Mouse (Mus musculus): ENCODE results near the gene Vash1.

- no peak for TF ChIP-seq CTCF (IDR thresholded peaks at IDR 0.05; ENCODE audit: low read depth, low read length)
- no peak for TF ChIP-seq POLR2A (IDR thresholded peaks at IDR 0.05; ENCODE audit: extremely low read depth, insufficient read depth, low read length)
Measured at GRCm38 (mm10) chr12:86734319-86734810, 55.9 kb downstream of the Vash1 start, which contains the start of gene Lrrc74a.
